ENCODE assay signal across 8 mouse cellular contexts in genomic region chr7:70359791-70360581, GRCm38 (mm10). TPM values are rescaled to one million over a fixed set of nuclear protein-coding genes. Genes with fewer than 3 reads are reported as not detected.
DNase-seq lines count a peak whose midpoint lies in the region; ATAC-seq lines count a peak whose summit lies in the region.

No protein-coding gene starts in this region.

- peaks cover 14% of the 10 kb centered on the region; the same call in 1 of the 2 replicates for H3K36me3 ChIP-seq in lung, embryonic 15.5 days
- H3K36me3 ChIP-seq in heart, embryonic 15.5 days = no peaks in the 10 kb centered on the region
- no peaks in the 10 kb centered on the region for H3K36me3 ChIP-seq in neural tube, embryonic 15.5 days

- DNase-seq in lung, adult 18-20 months = no peak
- DNase-seq in kidney, postnatal 4 days = peak; percentile 58 to 73
- no peak for DNase-seq in left cerebral cortex, postnatal 14 days (ENCODE audit: low spot score in 2 of 2)
- DNase-seq in layer of hippocampus, adult 9-11 months = no peak

- intact Hi-C loops in left cerebral cortex, postnatal 14 days (cut with DNase I) = loop anchor here (10.0 kb wide), 2 partner anchors 365 to 1025 kb away; no protein-coding TSS in a partner anchor

- under 1% methylated on average over 75 of the region's 75 CpGs for WGBS in lung, embryonic 15.5 days
- WGBS in heart, embryonic 15.5 days = 2% methylated on average over 75 of the region's 75 CpGs
- under 1% methylated on average over 75 of the region's 75 CpGs for WGBS in neural tube, embryonic 15.5 days

- H3K9me3 ChIP-seq in lung, embryonic 15.5 days = no peaks in the 10 kb centered on the region
- no peaks in the 10 kb centered on the region for H3K9me3 ChIP-seq in heart, embryonic 15.5 days (replicated peaks)
- no peaks in the 10 kb centered on the region for H3K9me3 ChIP-seq in neural tube, embryonic 15.5 days (replicated peaks)

- H3K27ac ChIP-seq in lung, embryonic 15.5 days = peak overlapping the region; percentile 100
- peak overlapping the region; percentile 94 for H3K27ac ChIP-seq in heart, embryonic 15.5 days
- H3K27ac ChIP-seq in neural tube, embryonic 15.5 days (replicated peaks) = peak overlapping the region; percentile 97

- no peak for ATAC-seq in lung, embryonic 15.5 days (ENCODE audit: borderline replicate concordance, extremely low read depth, low FRiP score, low TSS enrichment)
- ATAC-seq in common myeloid progenitor, adult 5-6 weeks (replicated peaks; ENCODE audit: low read depth, poor library complexity, severe bottlenecking) = peak; percentile 16; the same call in 1 of the 2 replicates
- no peak for ATAC-seq in heart, embryonic 15.5 days (replicated peaks; ENCODE audit: insufficient number of reproducible peaks, insufficient read depth, low FRiP score, low read depth)
- no peak for ATAC-seq in neural tube, embryonic 15.5 days (ENCODE audit: low FRiP score)

- H3K4me1 ChIP-seq in lung, embryonic 15.5 days = peaks cover 18% of the 10 kb centered on the region; the same call in 1 of the 2 replicates
- H3K4me1 ChIP-seq in heart, embryonic 15.5 days (replicated peaks) = peaks cover 16% of the 10 kb centered on the region
- peaks cover 31% of the 10 kb centered on the region for H3K4me1 ChIP-seq in neural tube, embryonic 15.5 days

- peak overlapping the region; percentile 70 for H3K4me2 ChIP-seq in lung, embryonic 15.5 days
- H3K4me2 ChIP-seq in heart, embryonic 15.5 days = peak overlapping the region; percentile 90
- H3K4me2 ChIP-seq in neural tube, embryonic 15.5 days = peak overlapping the region; percentile 96

- no peaks in the 10 kb centered on the region for H3K27me3 ChIP-seq in lung, embryonic 15.5 days
- peaks cover 58% of the 10 kb centered on the region for H3K27me3 ChIP-seq in heart, embryonic 15.5 days
- no peaks in the 10 kb centered on the region for H3K27me3 ChIP-seq in neural tube, embryonic 15.5 days (replicated peaks)

- peak overlapping the region; percentile 80 for H3K4me3 ChIP-seq in lung, embryonic 15.5 days
- H3K4me3 ChIP-seq in heart, embryonic 15.5 days = peak overlapping the region; percentile 77
- H3K4me3 ChIP-seq in neural tube, embryonic 15.5 days (replicated peaks) = peak overlapping the region; percentile 63

- H3K9ac ChIP-seq in lung, embryonic 15.5 days = peak overlapping the region; percentile 99
- peak overlapping the region; percentile 83 for H3K9ac ChIP-seq in heart, embryonic 15.5 days
- peak overlapping the region; percentile 71 for H3K9ac ChIP-seq in neural tube, embryonic 15.5 days (replicated peaks)

RNA-seq across cellular contexts. Expression of gene Nr2f2, which starts 6.5 kb away (rescaled TPM):
- 107 and 108 TPM in 2 replicates for polyA plus RNA-seq in lung, embryonic 15.5 days (2015; fragmentation: Nextera tagmentation; extraction: Ambion mirVana)
- not detected in 2 replicates for total RNA-seq in common myeloid progenitor, adult 5-6 weeks (2017)
- 25.1 and 27.6 TPM in 2 replicates for polyA plus RNA-seq in heart, embryonic 15.5 days (2015; fragmentation: Nextera tagmentation; extraction: Ambion mirVana)
- polyA plus RNA-seq in neural tube, embryonic 15.5 days (2015; fragmentation: Nextera tagmentation; extraction: Ambion mirVana) = 60.3 and 62.5 TPM in 2 replicates
- 10 to 100 TPM; 36.7 to 46.6 TPM for total RNA-seq in left cerebral cortex, postnatal 14 days (2021)

Comparison
In these comparisons a context has a peak if more than half of its experiments do, and no peak if none do; other contexts are left out.
1. DNase-seq: peak in kidney, postnatal 4 days (2 of 2); none in lung, adult 18-20 months (0 of 2), left cerebral cortex, postnatal 14 days (0 of 2) and layer of hippocampus, adult 9-11 months (single experiment).
2. Peak in every context shown above with its lines, with median percentiles within 50 percentile points of each other: H3K27ac ChIP-seq, H3K4me2 ChIP-seq, H3K4me3 ChIP-seq and H3K9ac ChIP-seq.